ENCODE assay signal across 22 mouse cellular contexts in the genomic region with DNA sequence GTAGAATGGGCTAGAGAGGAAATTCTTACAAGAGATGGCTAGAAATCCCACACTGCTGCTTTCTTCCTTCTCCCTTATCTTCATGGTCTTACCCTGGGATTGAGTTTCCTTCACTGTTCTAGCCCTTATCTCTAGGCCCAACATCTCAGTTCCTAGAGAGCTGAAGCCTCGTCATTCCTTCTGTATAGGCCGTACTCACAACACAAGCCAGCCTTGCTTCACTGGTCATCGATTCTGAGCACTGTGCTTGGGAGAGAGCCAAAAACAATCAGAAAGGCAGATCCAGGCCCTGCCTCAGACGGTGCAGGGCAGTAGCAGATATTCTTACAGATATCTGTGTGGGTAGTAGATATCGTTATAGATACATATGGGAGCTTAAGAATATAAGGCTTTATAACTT. TPM values are rescaled to one million over a fixed set of nuclear protein-coding genes. Genes with fewer than 3 reads are reported as not detected.
DNase-seq lines count a peak whose midpoint lies in the region; ATAC-seq and TF ChIP-seq lines count a peak whose summit lies in the region.
"Not testable (repeated sequence)": the region's sequence is repeated elsewhere in the genome, so short reads cannot be mapped to it uniquely, and the experiment has no call there.
"Had no signal": no experiment of that assay in that cellular context is flagged by ENCODE, and none has a peak within 500 bp of the region (broad histone marks: within the 10 kb centered on the region; RNA-seq: fewer than 3 reads in every experiment).

No protein-coding gene starts in this region.

- WGBS in forebrain, embryonic 15.5 days = 68% methylated on average over 4 of the region's 5 CpGs
- WGBS in hindbrain, embryonic 14.5 days = 78% methylated on average over 3 of the region's 5 CpGs
- 32% methylated on average over 3 of the region's 5 CpGs for WGBS in kidney, postnatal 0 days
- 50% methylated on average over 4 of the region's 5 CpGs for WGBS in liver, embryonic 13.5 days (ENCODE audit: insufficient replicate concordance)
- 87% methylated on average over 4 of the region's 5 CpGs for WGBS in neural tube, embryonic 12.5 days

- not testable (repeated sequence) for TF ChIP-seq CTCF in kidney, postnatal 0 days (IDR thresholded peaks at IDR 0.05; ENCODE audit: low read depth)

- H3K36me3 ChIP-seq in forebrain, embryonic 15.5 days; hindbrain, embryonic 14.5 days (replicated peaks; ENCODE audit: control insufficient read depth, insufficient read depth); kidney, postnatal 0 days (ENCODE audit: insufficient read depth, low read length); liver, embryonic 13.5 days; neural tube, embryonic 12.5 days: not testable (repeated sequence)

- not testable (repeated sequence) for DNase-seq in hindbrain, embryonic 14.5 days (ENCODE audit: low spot score); kidney, postnatal 0 days (ENCODE audit: low spot score); liver, embryonic 13.5 days

- not testable (repeated sequence) for H3K27ac ChIP-seq in forebrain, embryonic 15.5 days (replicated peaks); hindbrain, embryonic 14.5 days; kidney, postnatal 0 days; liver, embryonic 13.5 days; neural tube, embryonic 12.5 days

- H3K4me2 ChIP-seq in forebrain, embryonic 15.5 days (replicated peaks); hindbrain, embryonic 14.5 days (replicated peaks); kidney, postnatal 0 days (ENCODE audit: low read length); liver, embryonic 13.5 days; neural tube, embryonic 12.5 days (replicated peaks): not testable (repeated sequence)

- ATAC-seq in common myeloid progenitor, adult 5-6 weeks (replicated peaks; ENCODE audit: low read depth, poor library complexity, severe bottlenecking) = peak; percentile 57
- peak; percentile 57; the same call in 1 of the 2 replicates for ATAC-seq in forebrain, embryonic 15.5 days (replicated peaks)
- 0 out of 2 replicates have a peak, but pooled peaks have one; percentile 53 for ATAC-seq in hindbrain, embryonic 14.5 days (ENCODE audit: low FRiP score)
- 0 out of 2 replicates have a peak, but pooled peaks have one; percentile 43 for ATAC-seq in kidney, postnatal 0 days (replicated peaks; ENCODE audit: low FRiP score, low read depth)
- ATAC-seq in liver, embryonic 13.5 days (ENCODE audit: low read depth) = peak; percentile 65
- peak; percentile 75 for ATAC-seq in megakaryocyte progenitor cell, adult 5-6 weeks (replicated peaks; ENCODE audit: poor library complexity)
- ATAC-seq in neural tube, embryonic 12.5 days (ENCODE audit: low FRiP score, low read depth) = peak; percentile 25; the same call in 1 of the 2 replicates

- not testable (repeated sequence) for H3K4me3 ChIP-seq in forebrain, embryonic 15.5 days; hindbrain, embryonic 14.5 days (replicated peaks; ENCODE audit: low read length); kidney, postnatal 0 days (replicated peaks; ENCODE audit: low read depth, low read length); liver, embryonic 13.5 days (replicated peaks); neural tube, embryonic 12.5 days

- not testable (repeated sequence) for H3K27me3 ChIP-seq in forebrain, embryonic 15.5 days; hindbrain, embryonic 14.5 days (ENCODE audit: control insufficient read depth, insufficient read depth, low read length); kidney, postnatal 0 days (ENCODE audit: insufficient read depth, low read length); liver, embryonic 13.5 days; neural tube, embryonic 12.5 days (replicated peaks)

- not testable (repeated sequence) for H3K9ac ChIP-seq in forebrain, embryonic 15.5 days (replicated peaks); hindbrain, embryonic 14.5 days; kidney, postnatal 0 days (ENCODE audit: low read depth, low read length); liver, embryonic 13.5 days; neural tube, embryonic 12.5 days

- H3K9me3 ChIP-seq in forebrain, embryonic 15.5 days; hindbrain, embryonic 14.5 days (ENCODE audit: control insufficient read depth, low read length); kidney, postnatal 0 days (replicated peaks; ENCODE audit: low read length); liver, embryonic 13.5 days (replicated peaks); neural tube, embryonic 12.5 days: not testable (repeated sequence)

- H3K4me1 ChIP-seq in forebrain, embryonic 15.5 days; hindbrain, embryonic 14.5 days (replicated peaks; ENCODE audit: control insufficient read depth, insufficient read depth, low read length); kidney, postnatal 0 days (replicated peaks; ENCODE audit: insufficient read depth, low read length); neural tube, embryonic 12.5 days: not testable (repeated sequence)
- peaks cover 23% of the 10 kb centered on the region for H3K4me1 ChIP-seq in liver, embryonic 13.5 days (replicated peaks)

RNA-seq across cellular contexts. Expression of a gene that starts 1.4 kb away (rescaled TPM):
- 1.6 and 4.8 TPM in 2 replicates for total RNA-seq in common myeloid progenitor, adult 5-6 weeks (2017)
- not detected in 2 replicates for polyA plus RNA-seq in forebrain, embryonic 15.5 days (2015; fragmentation: Nextera tagmentation; extraction: Ambion mirVana)
- 0.30 TPM in 1 of 2 replicates, not detected in the other for polyA plus RNA-seq in hindbrain, embryonic 14.5 days (2014; fragmentation: Nextera tagmentation; extraction: Ambion mirVana)
- 0.28 and 0.41 TPM in 2 replicates for polyA plus RNA-seq in kidney, postnatal 0 days (2015; fragmentation: Nextera tagmentation; extraction: Ambion mirVana)
- 0.36 and 0.63 TPM in 2 replicates for polyA plus RNA-seq in liver, embryonic 13.5 days (2015; fragmentation: Nextera tagmentation; extraction: Ambion mirVana)
- total RNA-seq in megakaryocyte progenitor cell, adult 5-6 weeks (2015) = not detected in 2 replicates
- total RNA-seq in megakaryocyte progenitor cell, adult 5-6 weeks (2017) = not detected in 2 replicates
- not detected in 2 replicates for polyA plus RNA-seq in neural tube, embryonic 12.5 days (2016; fragmentation: Nextera tagmentation; extraction: Ambion mirVana)
- total RNA-seq: adrenal gland, postnatal 25 days; gastrocnemius, postnatal 4 days; heart, postnatal 10 days; layer of hippocampus, adult 2 months; layer of hippocampus, postnatal 25 days had no signal
- polyA plus RNA-seq: CD4-positive, CD25-positive, alpha-beta regulatory T cell, adult 4 months; forebrain, embryonic 12.5 days; frontal cortex, adult 2 months; lung, adult 2 months; midbrain, embryonic 16.5 days; small intestine, adult 2 months had no signal

RNA-seq across cellular contexts. Expression of a gene that starts 4.6 kb away (rescaled TPM):
- not detected in 2 replicates for total RNA-seq in common myeloid progenitor, adult 5-6 weeks (2017)
- not detected in 2 replicates for polyA plus RNA-seq in forebrain, embryonic 15.5 days (2015; fragmentation: Nextera tagmentation; extraction: Ambion mirVana)
- not detected in 2 replicates for polyA plus RNA-seq in hindbrain, embryonic 14.5 days (2014; fragmentation: Nextera tagmentation; extraction: Ambion mirVana)
- polyA plus RNA-seq in kidney, postnatal 0 days (2015; fragmentation: Nextera tagmentation; extraction: Ambion mirVana) = 0.92 and 1.1 TPM in 2 replicates
- 0.31 and 0.66 TPM in 2 replicates for polyA plus RNA-seq in liver, embryonic 13.5 days (2015; fragmentation: Nextera tagmentation; extraction: Ambion mirVana)
- not detected in 2 replicates for total RNA-seq in megakaryocyte progenitor cell, adult 5-6 weeks (2015)
- 1.3 TPM in 1 of 2 replicates, not detected in the other for total RNA-seq in megakaryocyte progenitor cell, adult 5-6 weeks (2017)
- polyA plus RNA-seq in neural tube, embryonic 12.5 days (2016; fragmentation: Nextera tagmentation; extraction: Ambion mirVana) = not detected in 2 replicates
- total RNA-seq: adrenal gland, postnatal 25 days; gastrocnemius, postnatal 4 days; heart, postnatal 10 days; layer of hippocampus, adult 2 months; layer of hippocampus, postnatal 25 days had no signal
- polyA plus RNA-seq: brain, embryonic 14.5 days; CD4-positive, CD25-positive, alpha-beta regulatory T cell, adult 4 months; forebrain, embryonic 12.5 days; frontal cortex, adult 2 months; hindbrain, embryonic 10.5 days; limb, embryonic 10.5 days; lung, adult 2 months; midbrain, embryonic 16.5 days had no signal

RNA-seq across cellular contexts. Expression of a gene that starts 10.2 kb away (rescaled TPM):
- total RNA-seq in common myeloid progenitor, adult 5-6 weeks (2017) = not detected in 2 replicates
- not detected in 2 replicates for polyA plus RNA-seq in forebrain, embryonic 15.5 days (2015; fragmentation: Nextera tagmentation; extraction: Ambion mirVana)
- polyA plus RNA-seq in hindbrain, embryonic 14.5 days (2014; fragmentation: Nextera tagmentation; extraction: Ambion mirVana) = not detected in 2 replicates
- polyA plus RNA-seq in kidney, postnatal 0 days (2015; fragmentation: Nextera tagmentation; extraction: Ambion mirVana) = 0.29 and 0.32 TPM in 2 replicates
- polyA plus RNA-seq in liver, embryonic 13.5 days (2015; fragmentation: Nextera tagmentation; extraction: Ambion mirVana) = 0.68 and 1.1 TPM in 2 replicates
- not detected in 2 replicates for total RNA-seq in megakaryocyte progenitor cell, adult 5-6 weeks (2015)
- total RNA-seq in megakaryocyte progenitor cell, adult 5-6 weeks (2017) = not detected in 2 replicates
- polyA plus RNA-seq in neural tube, embryonic 12.5 days (2016; fragmentation: Nextera tagmentation; extraction: Ambion mirVana) = 0.32 TPM in 1 of 2 replicates, not detected in the other
- total RNA-seq: adrenal gland, postnatal 25 days; gastrocnemius, adult 2 months; gastrocnemius, postnatal 4 days; heart, postnatal 10 days; layer of hippocampus, adult 2 months; layer of hippocampus, postnatal 25 days had no signal
- polyA plus RNA-seq: brain, embryonic 14.5 days; CD4-positive, CD25-positive, alpha-beta regulatory T cell, adult 4 months; forebrain, embryonic 12.5 days; frontal cortex, adult 2 months; limb, embryonic 10.5 days; lung, adult 2 months; midbrain, embryonic 16.5 days had no signal

RNA-seq across cellular contexts. Expression of a gene that starts 16.3 kb away (rescaled TPM):
- total RNA-seq in common myeloid progenitor, adult 5-6 weeks (2017) = not detected in 2 replicates
- not detected in 2 replicates for polyA plus RNA-seq in forebrain, embryonic 15.5 days (2015; fragmentation: Nextera tagmentation; extraction: Ambion mirVana)
- polyA plus RNA-seq in hindbrain, embryonic 14.5 days (2014; fragmentation: Nextera tagmentation; extraction: Ambion mirVana) = not detected in 2 replicates
- 0.61 and 0.80 TPM in 2 replicates for polyA plus RNA-seq in kidney, postnatal 0 days (2015; fragmentation: Nextera tagmentation; extraction: Ambion mirVana)
- 1.2 and 1.6 TPM in 2 replicates for polyA plus RNA-seq in liver, embryonic 13.5 days (2015; fragmentation: Nextera tagmentation; extraction: Ambion mirVana)
- total RNA-seq in megakaryocyte progenitor cell, adult 5-6 weeks (2015) = 0.30 TPM in 1 of 2 replicates, not detected in the other
- total RNA-seq in megakaryocyte progenitor cell, adult 5-6 weeks (2017) = not detected in 2 replicates
- polyA plus RNA-seq in neural tube, embryonic 12.5 days (2016; fragmentation: Nextera tagmentation; extraction: Ambion mirVana) = 0.28 TPM in 1 of 2 replicates, not detected in the other
- total RNA-seq: adrenal gland, postnatal 25 days; gastrocnemius, postnatal 4 days; heart, postnatal 10 days; layer of hippocampus, adult 2 months; layer of hippocampus, postnatal 25 days had no signal
- polyA plus RNA-seq: brain, embryonic 14.5 days; CD4-positive, CD25-positive, alpha-beta regulatory T cell, adult 4 months; forebrain, embryonic 12.5 days; frontal cortex, adult 2 months; limb, embryonic 10.5 days; lung, adult 2 months; midbrain, embryonic 16.5 days had no signal

RNA-seq across cellular contexts. Expression of a gene that starts 26.2 kb away (rescaled TPM):
- total RNA-seq in common myeloid progenitor, adult 5-6 weeks (2017) = 0.69 TPM in 1 of 2 replicates, not detected in the other
- not detected in 2 replicates for polyA plus RNA-seq in forebrain, embryonic 15.5 days (2015; fragmentation: Nextera tagmentation; extraction: Ambion mirVana)
- polyA plus RNA-seq in hindbrain, embryonic 14.5 days (2014; fragmentation: Nextera tagmentation; extraction: Ambion mirVana) = 0.19 TPM in 1 of 2 replicates, not detected in the other
- polyA plus RNA-seq in kidney, postnatal 0 days (2015; fragmentation: Nextera tagmentation; extraction: Ambion mirVana) = 0.46 and 0.56 TPM in 2 replicates
- polyA plus RNA-seq in liver, embryonic 13.5 days (2015; fragmentation: Nextera tagmentation; extraction: Ambion mirVana) = 2.7 and 2.8 TPM in 2 replicates
- 0.20 TPM in 1 of 2 replicates, not detected in the other for total RNA-seq in megakaryocyte progenitor cell, adult 5-6 weeks (2015)
- not detected in 2 replicates for total RNA-seq in megakaryocyte progenitor cell, adult 5-6 weeks (2017)
- polyA plus RNA-seq in neural tube, embryonic 12.5 days (2016; fragmentation: Nextera tagmentation; extraction: Ambion mirVana) = 0.54 and 1.1 TPM in 2 replicates
- total RNA-seq: adrenal gland, postnatal 25 days; gastrocnemius, adult 2 months; layer of hippocampus, adult 2 months; layer of hippocampus, postnatal 25 days had no signal
- polyA plus RNA-seq: brain, embryonic 14.5 days; CD4-positive, CD25-positive, alpha-beta regulatory T cell, adult 4 months; frontal cortex, adult 2 months; lung, adult 2 months; midbrain, embryonic 16.5 days had no signal

Comparison
In these comparisons a context has a peak if more than half of its experiments do, and no peak if none do; other contexts are left out.
1. ATAC-seq: peak in every context shown above with its lines; median percentile 75 in megakaryocyte progenitor cell, adult 5-6 weeks; 65 in liver, embryonic 13.5 days; 57 in common myeloid progenitor, adult 5-6 weeks; 57 in forebrain, embryonic 15.5 days; 53 in hindbrain, embryonic 14.5 days; 43 in kidney, postnatal 0 days; 25 in neural tube, embryonic 12.5 days.